Mouse (Mus musculus): ENCODE data around the gene Krt42. TPM values are rescaled to one million over a fixed set of nuclear protein-coding genes. Genes with fewer than 3 reads are reported as not detected.
"Not testable (repeated sequence)": the region's sequence is repeated elsewhere in the genome, so short reads cannot be mapped to it uniquely, and the experiment has no call there.

Gene Krt42
- polyA plus RNA-seq, 1 experiment from 2014 or later, result 0.35 TPM

DNA sequence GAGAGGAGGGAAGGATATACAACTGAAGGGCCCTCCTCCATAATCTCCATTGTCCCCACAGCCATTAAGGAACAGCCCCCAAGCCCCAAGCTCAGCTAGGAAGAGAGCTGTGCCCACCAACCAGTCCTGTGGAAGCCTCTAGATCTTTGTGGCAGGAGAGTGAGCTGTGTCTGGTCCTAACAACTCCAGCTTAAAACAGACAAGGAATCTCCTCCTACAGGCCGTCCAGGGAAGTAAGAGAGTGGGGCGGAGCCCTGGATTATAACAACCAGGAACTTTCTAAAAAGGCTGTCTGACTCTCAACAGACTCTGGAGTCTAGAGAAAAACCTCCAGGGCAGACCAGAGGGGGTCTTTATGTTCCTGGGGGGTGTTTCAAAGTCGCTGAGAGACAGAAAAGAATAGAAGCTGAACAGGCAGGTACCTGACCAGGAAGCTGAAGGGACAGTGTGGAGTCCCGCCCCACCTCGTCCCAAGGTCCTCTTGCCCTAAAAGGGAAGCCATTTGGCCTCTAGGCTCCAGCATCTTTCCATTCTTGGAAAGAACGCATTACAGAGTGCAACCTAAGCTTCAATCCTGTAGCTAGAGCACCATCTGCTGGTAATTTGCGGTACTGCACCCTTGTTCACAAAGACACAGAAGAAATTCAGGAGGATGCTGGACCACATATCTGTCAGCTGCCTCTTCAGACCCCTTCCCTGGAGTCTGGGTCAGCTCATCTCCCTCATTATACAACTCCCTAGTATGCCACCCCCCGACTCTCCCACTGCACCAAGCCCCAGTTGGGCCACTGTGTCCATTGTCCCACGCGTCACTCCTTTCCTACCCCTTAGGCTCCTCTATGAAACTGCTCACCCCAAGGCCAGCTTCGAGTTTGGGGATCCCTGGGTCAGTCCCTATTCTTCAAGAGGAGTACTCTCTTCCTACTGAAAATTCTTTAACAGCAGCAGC lies 12.2 kb upstream of the Krt42 start:
- DNase-seq (ENCODE audit: low spot score), result peak; percentile 82

- no peak for DNase-seq (ENCODE audit: low spot score)
Measured at GRCm38 (mm10) chr11:100278759-100279158, 9.1 kb upstream of the Krt42 start.

GRCm38 (mm10) chr11:100277726-100278480 lies 8.2 kb upstream of the Krt42 start:
- no peak for DNase-seq (ENCODE audit: low spot score)

GRCm38 (mm10) chr11:100275466-100275865 lies 5.8 kb upstream of the Krt42 start:
- DNase-seq (ENCODE audit: low spot score), result no peak

- DNase-seq (ENCODE audit: low spot score), result no peak
Measured at GRCm38 (mm10) chr11:100274719-100275118, 5.0 kb upstream of the Krt42 start.

- DNase-seq (ENCODE audit: low spot score), result no peak
Measured at GRCm38 (mm10) chr11:100271878-100272277, 2.2 kb upstream of the Krt42 start.

DNA sequence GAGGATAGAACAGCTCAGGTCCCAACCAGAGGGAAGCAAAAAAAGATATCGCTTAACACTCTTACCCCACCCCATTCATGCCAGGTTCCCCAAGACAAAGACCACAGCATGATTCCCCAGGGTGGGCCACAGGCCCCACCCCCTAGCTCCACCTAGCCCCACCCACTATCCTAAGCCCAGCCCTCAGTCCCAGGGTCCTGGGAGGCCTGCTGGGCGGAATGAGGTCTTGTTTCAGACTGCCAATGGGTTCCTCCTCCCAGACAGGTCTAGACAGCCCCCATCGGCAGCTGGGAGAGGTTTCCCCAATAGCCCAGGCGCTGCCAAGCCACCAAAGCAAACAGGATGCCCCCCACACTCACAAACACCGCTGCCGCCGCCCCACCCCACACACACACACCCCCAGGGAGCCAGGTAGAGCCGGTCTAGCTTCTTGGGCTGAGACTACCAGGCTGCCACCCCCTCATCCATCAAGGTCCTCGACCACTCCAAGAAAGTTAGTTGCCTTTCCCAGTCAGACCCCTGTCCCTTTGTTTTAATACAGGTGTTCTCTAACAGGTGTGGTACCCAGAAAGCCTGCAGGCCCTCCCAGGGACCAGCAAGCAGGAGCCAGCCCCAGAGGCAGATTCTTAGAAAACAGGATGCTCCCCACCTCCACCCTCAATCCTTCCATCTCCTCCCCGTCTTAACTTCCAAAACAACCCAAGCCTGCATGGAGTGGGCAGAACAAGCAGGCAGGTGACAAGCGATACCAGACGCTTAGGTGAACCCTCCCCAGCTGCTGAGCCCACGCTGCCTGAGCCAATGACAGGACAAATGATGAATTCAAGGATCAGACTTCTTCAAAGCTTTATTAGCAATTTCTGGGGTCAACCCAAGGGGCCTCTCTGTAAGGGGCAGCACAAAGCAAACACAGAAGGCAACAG lies 7.4 kb downstream of the Krt42 start:
- DNase-seq (ENCODE audit: low spot score), result no peak

- DNase-seq (ENCODE audit: low spot score), result no peak
Measured at GRCm38 (mm10) chr11:100261235-100261605, 8.5 kb downstream of the Krt42 start.

DNA sequence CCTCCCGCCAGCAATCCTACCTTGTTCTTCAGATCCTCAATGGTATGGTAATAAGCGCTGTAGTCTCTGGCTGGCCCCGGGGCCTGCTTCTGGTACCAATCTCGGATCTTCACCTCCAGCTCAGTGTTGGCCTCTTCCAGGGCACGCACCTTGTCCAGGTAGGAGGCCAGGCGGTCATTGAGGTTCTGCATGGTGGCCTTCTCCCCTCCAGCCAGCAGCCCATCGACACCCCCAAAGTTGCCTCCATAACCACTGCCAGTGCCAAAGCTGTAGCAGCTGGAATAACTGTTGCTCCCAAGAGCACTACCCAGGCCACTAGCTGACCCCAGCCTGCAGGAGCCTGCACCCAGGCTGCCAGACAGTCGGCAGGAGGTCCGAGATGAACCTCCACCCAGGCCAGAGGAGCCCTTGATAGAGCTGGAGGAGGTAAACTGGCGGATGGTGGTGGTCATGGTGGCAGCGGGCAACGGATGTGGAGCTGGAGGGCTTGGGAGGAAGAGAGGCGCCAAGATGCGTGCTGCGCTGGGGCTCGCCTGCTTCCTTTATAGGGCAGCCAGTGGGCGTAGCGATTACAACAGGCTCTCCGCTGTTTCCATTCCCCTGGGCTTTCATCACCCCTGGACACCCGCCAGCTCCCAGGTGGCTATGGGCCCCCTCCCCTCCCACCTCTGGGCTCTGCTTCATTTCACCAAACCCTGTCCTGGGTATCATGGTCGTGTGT lies 9.0 kb downstream of the Krt42 start, which contains the start of gene Krt17:
Gene Krt17, minus strand, starts transcription at position 516 of the 721 bp plus-strand sequence.
- DNase-seq (ENCODE audit: low spot score), result no peak

DNA sequence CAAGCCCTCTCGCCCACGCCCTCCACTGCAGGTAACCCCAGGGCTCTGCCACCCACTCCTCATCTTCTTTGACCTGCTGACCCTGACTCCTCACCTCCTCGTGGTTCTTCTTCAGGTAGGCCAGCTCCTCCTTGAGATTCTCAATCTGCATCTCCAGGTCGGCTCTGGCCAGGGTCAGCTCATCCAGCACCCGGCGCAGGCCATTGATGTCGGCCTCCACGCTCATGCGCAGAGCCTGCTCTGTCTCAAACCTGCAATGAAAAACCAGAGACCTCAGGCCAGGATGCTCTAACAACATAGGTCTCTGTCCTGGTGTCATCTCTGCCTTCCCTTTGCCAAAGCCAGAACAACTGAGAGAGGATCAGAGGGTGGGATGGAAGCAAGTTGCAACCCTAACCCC lies 10.6 kb downstream of the Krt42 start:
- no peak for DNase-seq (ENCODE audit: low spot score)

DNA sequence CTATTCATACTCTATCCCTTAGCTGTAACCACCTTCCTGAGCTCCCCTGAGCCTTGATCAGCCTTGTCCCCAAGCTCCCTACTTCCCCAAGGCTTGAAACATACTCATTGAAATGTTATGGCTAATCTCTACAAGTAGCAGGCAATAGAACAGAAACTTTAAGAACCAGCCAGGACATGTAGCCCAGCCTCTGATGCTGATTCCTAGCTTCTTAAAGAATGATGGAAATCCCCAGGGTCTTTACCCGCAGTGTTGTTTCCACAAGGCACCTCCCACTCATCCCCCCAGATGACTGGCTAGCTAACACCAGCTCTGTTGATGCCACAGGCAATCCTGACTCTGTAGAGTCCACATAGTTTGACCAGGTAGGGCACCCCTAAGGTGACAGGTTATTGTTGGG lies 11.7 kb downstream of the Krt42 start:
- no peak for DNase-seq (ENCODE audit: low spot score)

DNA sequence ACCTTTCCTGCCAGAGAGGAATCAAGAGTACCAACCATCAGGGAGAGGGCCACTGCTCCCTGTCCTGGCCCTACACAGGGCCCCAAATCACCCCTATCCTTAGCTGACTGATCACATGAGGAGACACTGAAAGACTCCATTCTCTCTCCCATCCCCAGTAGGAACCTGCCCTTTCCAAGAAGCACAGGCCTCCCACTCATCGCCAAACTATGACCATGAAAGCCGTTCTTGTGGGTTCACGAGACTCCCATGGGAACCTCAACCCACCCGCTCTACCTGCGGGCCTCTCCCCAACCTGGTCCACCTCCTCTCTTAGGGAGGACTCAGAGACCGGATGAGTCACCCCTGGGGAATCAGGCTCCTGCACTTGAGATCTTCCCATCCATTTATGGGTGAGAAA lies 14.2 kb downstream of the Krt42 start:
- no peak for DNase-seq (ENCODE audit: low spot score)

GRCm38 (mm10) chr11:100254360-100255090 lies 15.1 kb downstream of the Krt42 start:
- DNase-seq (ENCODE audit: low spot score), result no peak

DNA sequence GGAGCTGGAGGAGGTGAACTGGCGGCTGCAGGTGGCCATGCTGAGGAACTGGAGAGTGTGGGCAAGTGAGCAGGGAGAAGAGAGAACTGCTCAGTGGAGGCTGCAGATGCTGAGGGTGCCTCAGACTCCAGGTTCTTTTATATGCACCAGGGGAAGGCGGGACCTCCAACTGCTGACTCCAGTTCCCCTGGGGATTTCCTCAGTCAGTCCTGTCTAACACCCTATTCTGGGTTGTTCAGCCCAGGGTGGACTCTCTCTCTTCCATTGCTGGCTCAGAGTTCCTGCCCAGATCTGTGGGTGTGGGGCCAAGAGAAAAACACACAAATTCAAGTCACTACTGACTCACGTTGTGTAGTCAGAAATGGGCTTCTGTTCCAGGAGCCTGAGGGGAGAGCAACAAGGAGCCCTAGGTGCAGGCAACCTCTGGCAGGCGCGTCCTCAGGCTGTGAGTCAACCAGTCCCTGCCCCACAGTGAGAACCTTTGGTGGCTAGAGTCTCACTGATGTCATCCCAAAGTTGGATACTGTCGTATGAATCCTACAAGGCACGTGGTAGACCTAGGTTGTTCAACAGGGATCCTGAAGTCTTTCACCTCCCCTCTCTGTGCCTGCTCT lies 20.7 kb downstream of the Krt42 start, which contains the start of gene Krt16:
Gene Krt16, minus strand, starts transcription at position 51 of the 614 bp plus-strand sequence.
- no peak for DNase-seq (ENCODE audit: low spot score)

GRCm38 (mm10) chr11:100246471-100246870 lies 23.2 kb downstream of the Krt42 start:
- DNase-seq (ENCODE audit: low spot score), result not testable (repeated sequence)

DNA sequence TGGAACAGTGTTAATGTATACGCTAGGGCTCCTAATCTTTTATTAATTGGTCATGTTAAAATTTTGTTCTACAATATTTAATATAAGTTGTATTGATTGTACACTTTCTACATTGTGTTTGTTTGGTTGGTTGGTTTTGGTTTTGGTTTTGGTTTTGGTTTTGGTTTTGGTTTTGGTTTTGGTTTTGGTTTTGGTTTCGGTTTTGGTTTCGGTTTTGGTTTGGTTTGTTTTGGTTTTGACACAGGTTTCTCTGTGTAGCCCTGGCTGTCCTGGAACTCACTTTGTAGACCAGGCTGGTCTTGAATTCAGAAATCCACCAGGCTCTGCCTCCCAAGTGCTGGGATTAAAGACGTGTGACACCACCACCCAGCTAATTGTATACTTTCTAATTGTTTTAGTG lies 29.4 kb downstream of the Krt42 start:
- not testable (repeated sequence) for DNase-seq (ENCODE audit: low spot score)

DNA sequence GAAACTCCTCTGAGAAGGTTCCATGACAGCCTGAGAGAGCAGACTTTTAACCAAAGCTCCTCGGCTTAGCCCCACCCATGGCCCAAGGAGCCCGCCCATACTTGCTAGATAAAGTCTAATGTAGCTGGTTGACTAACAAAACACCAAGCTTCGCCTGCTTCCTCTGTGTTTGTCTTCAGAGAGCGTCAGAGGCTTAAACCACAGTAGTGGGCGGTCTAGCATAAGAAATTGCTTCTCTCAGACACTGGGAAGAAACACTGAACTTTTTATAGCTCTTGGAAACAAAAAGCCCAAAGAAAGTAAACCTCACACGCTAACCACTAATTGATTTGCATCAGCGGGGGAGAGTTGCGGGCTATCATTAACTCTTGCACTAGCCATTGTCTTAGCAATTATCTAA lies 47.9 kb downstream of the Krt42 start:
- no peak for DNase-seq (ENCODE audit: low spot score)

DNA sequence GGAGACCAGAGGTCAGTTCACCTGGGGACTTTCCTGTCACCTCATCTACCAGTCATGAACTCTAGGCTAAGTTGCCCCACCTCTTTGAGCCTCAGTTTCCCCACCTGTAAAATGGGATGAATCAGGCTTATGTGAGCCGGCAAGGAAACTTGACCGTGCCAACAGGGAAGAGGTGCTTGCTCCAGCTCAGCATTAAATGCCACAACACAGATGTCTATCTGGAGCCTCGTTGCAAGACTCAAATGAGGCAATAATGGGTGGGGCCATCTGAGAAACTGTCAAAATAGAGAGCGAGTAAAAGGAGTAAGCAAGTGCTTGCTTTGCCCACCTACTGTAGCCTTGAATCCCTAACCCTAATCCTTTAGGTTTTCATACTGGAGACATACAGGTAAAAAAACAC lies 50.4 kb downstream of the Krt42 start:
- DNase-seq (ENCODE audit: low spot score), result no peak
